Mouse (Mus musculus): ENCODE measurements around the gene Gigyf2. TPM values are rescaled to one million over a fixed set of nuclear protein-coding genes. Genes with fewer than 3 reads are reported as not detected.

Gene Gigyf2
- polyA plus RNA-seq, 1 experiment from 2014 or later: 50.0 TPM

- H3K36me3 ChIP-seq (ENCODE audit: control insufficient read depth, insufficient read depth, low read length): no peaks in the 10 kb centered on the region
- ATAC-seq (no peak), DNase-seq (ENCODE audit: low spot score) (no peak)
- WGBS: 89% methylated on average over 8 of the region's 8 CpGs
- no peak overlapping the region for H3K4me2 ChIP-seq (ENCODE audit: low read length)
- no peak overlapping the region for H3K27ac ChIP-seq (ENCODE audit: low read depth, low read length)
- H3K4me3 ChIP-seq (ENCODE audit: low read depth, low read length): no peak overlapping the region
- no peak overlapping the region for H3K9ac ChIP-seq (ENCODE audit: low read length)
- no peaks in the 10 kb centered on the region for H3K27me3 ChIP-seq (replicated peaks; ENCODE audit: control insufficient read depth, insufficient read depth, low read length)
- no peaks in the 10 kb centered on the region; the same call in 1 of the 2 replicates for H3K9me3 ChIP-seq (replicated peaks; ENCODE audit: control insufficient read depth, low read length)
- no peaks in the 10 kb centered on the region for H3K4me1 ChIP-seq (ENCODE audit: control insufficient read depth, insufficient read depth, low read length)
Measured at GRCm38 (mm10) chr1:87313843-87314570, 12.8 kb upstream of the Gigyf2 start.

- no peak overlapping the region for H3K4me2 ChIP-seq (ENCODE audit: low read length)
- H3K36me3 ChIP-seq (ENCODE audit: control insufficient read depth, insufficient read depth, low read length): no peaks in the 10 kb centered on the region
- no peaks in the 10 kb centered on the region for H3K4me1 ChIP-seq (ENCODE audit: control insufficient read depth, insufficient read depth, low read length)
- no peaks in the 10 kb centered on the region for H3K27me3 ChIP-seq (replicated peaks; ENCODE audit: control insufficient read depth, insufficient read depth, low read length)
- H3K9ac ChIP-seq (ENCODE audit: low read length): no peak overlapping the region
- 92% methylated on average over 2 of the region's 2 CpGs for WGBS
- peaks cover 7% of the 10 kb centered on the region; the same call in 1 of the 2 replicates for H3K9me3 ChIP-seq (replicated peaks; ENCODE audit: control insufficient read depth, low read length)
- no peak overlapping the region for H3K4me3 ChIP-seq (ENCODE audit: low read depth, low read length)
- DNase-seq (ENCODE audit: low spot score): no peak
- ATAC-seq: no peak
- no peak overlapping the region for H3K27ac ChIP-seq (ENCODE audit: low read depth, low read length)
Measured at GRCm38 (mm10) chr1:87315431-87315830, 11.4 kb upstream of the Gigyf2 start.

- H3K27ac ChIP-seq (ENCODE audit: low read depth, low read length): no peak overlapping the region
- H3K4me2 ChIP-seq (ENCODE audit: low read length): no peak overlapping the region
- peaks cover 9% of the 10 kb centered on the region for H3K9me3 ChIP-seq (replicated peaks; ENCODE audit: control insufficient read depth, low read length)
- H3K27me3 ChIP-seq (replicated peaks; ENCODE audit: control insufficient read depth, insufficient read depth, low read length): no peaks in the 10 kb centered on the region
- no peaks in the 10 kb centered on the region for H3K4me1 ChIP-seq (ENCODE audit: control insufficient read depth, insufficient read depth, low read length)
- H3K36me3 ChIP-seq (ENCODE audit: control insufficient read depth, insufficient read depth, low read length): no peaks in the 10 kb centered on the region
- no peak for ATAC-seq
- no peak overlapping the region for H3K9ac ChIP-seq (ENCODE audit: low read length)
- WGBS: 58% methylated on average over 2 of the region's 2 CpGs
- H3K4me3 ChIP-seq (ENCODE audit: low read depth, low read length): no peak overlapping the region
- DNase-seq (ENCODE audit: low spot score): no peak
Measured at GRCm38 (mm10) chr1:87315894-87316293, 10.9 kb upstream of the Gigyf2 start.

GRCm38 (mm10) chr1:87316672-87317071 lies 10.1 kb upstream of the Gigyf2 start:
- no peaks in the 10 kb centered on the region for H3K4me1 ChIP-seq (ENCODE audit: control insufficient read depth, insufficient read depth, low read length)
- H3K36me3 ChIP-seq (ENCODE audit: control insufficient read depth, insufficient read depth, low read length): no peaks in the 10 kb centered on the region
- DNase-seq (ENCODE audit: low spot score) (peak; percentile 61), ATAC-seq (peak; percentile 48; the same call in 1 of the 2 replicates)
- no peak overlapping the region for H3K4me2 ChIP-seq (ENCODE audit: low read length)
- WGBS: 24% methylated on average over 3 of the region's 3 CpGs
- H3K9ac ChIP-seq (ENCODE audit: low read length): no peak overlapping the region
- no peak overlapping the region for H3K27ac ChIP-seq (ENCODE audit: low read depth, low read length)
- H3K4me3 ChIP-seq (ENCODE audit: low read depth, low read length): no peak overlapping the region
- peaks cover 16% of the 10 kb centered on the region for H3K9me3 ChIP-seq (replicated peaks; ENCODE audit: control insufficient read depth, low read length)
- H3K27me3 ChIP-seq (replicated peaks; ENCODE audit: control insufficient read depth, insufficient read depth, low read length): no peaks in the 10 kb centered on the region

- WGBS: 6% methylated on average over 1 of the region's 1 CpGs
- Histone ChIP-seq H3K4me1 (ENCODE audit: control insufficient read depth, insufficient read depth, low read length) (no peaks in the 10 kb centered on the region), H3K9me3 (replicated peaks; ENCODE audit: control insufficient read depth, low read length) (peaks cover 17% of the 10 kb centered on the region), H3K36me3 (ENCODE audit: control insufficient read depth, insufficient read depth, low read length) (no peaks in the 10 kb centered on the region), H3K27me3 (replicated peaks; ENCODE audit: control insufficient read depth, insufficient read depth, low read length) (no peaks in the 10 kb centered on the region), H3K27ac (ENCODE audit: low read depth, low read length) (no peak overlapping the region), H3K4me3 (ENCODE audit: low read depth, low read length) (no peak overlapping the region), H3K9ac (ENCODE audit: low read length) (no peak overlapping the region), H3K4me2 (ENCODE audit: low read length) (no peak overlapping the region)
- no peak for DNase-seq (ENCODE audit: low spot score)
- no peak for ATAC-seq
Measured at GRCm38 (mm10) chr1:87321071-87321470, 5.7 kb upstream of the Gigyf2 start.

DNA sequence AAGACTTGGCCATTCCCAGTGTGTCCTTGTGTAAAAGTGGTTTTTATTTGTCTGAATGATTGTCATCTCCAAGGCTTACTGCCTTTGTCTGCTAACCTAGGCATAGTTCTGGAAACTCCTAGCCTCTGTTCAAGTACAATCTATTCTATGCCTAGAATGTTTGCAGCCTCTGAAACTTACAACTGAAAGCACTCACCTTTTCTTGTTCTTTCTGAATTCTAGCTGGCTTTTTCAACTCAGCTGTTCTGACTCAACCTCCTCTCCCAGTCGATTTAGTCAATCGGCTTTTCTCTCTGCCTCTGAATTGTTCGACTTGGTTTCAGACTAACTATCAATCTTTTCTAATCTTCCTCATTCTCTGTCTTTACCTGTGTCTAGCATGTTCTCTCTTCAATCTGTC lies 4.0 kb upstream of the Gigyf2 start:
- H3K4me1 ChIP-seq (ENCODE audit: control insufficient read depth, insufficient read depth, low read length): no peaks in the 10 kb centered on the region
- no peak overlapping the region for H3K4me3 ChIP-seq (ENCODE audit: low read depth, low read length)
- H3K9ac ChIP-seq (ENCODE audit: low read length): no peak overlapping the region
- DNase-seq (ENCODE audit: low spot score) (no peak), ATAC-seq (no peak)
- H3K4me2 ChIP-seq (ENCODE audit: low read length): no peak overlapping the region
- no peak overlapping the region for H3K27ac ChIP-seq (ENCODE audit: low read depth, low read length)
- peaks cover 17% of the 10 kb centered on the region for H3K9me3 ChIP-seq (replicated peaks; ENCODE audit: control insufficient read depth, low read length)
- H3K36me3 ChIP-seq (ENCODE audit: control insufficient read depth, insufficient read depth, low read length): no peaks in the 10 kb centered on the region
- WGBS: 98% methylated on average over 3 of the region's 3 CpGs
- H3K27me3 ChIP-seq (replicated peaks; ENCODE audit: control insufficient read depth, insufficient read depth, low read length): no peaks in the 10 kb centered on the region

DNA sequence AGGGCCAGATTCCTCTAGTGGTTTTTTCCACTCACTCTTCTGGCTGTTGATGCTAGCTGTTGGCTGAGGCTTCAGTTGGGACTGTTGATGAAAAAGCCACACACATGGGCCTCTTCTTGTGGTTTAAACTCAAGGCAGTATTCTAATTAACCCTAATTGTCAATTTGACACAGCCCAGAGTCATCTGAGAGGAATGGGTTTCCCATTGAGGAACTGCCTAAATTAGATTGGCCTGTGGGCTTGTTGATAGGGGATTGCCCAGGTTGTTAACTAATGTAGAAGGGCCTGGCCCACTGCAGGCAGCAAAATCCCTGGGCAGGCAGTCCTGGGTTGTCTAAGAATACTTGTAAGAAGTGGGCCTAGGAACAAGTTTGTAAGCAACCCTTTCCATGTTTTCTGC lies 2.1 kb upstream of the Gigyf2 start:
- no peaks in the 10 kb centered on the region for H3K27me3 ChIP-seq (replicated peaks; ENCODE audit: control insufficient read depth, insufficient read depth, low read length)
- no peak overlapping the region for H3K9ac ChIP-seq (ENCODE audit: low read length)
- no peak overlapping the region for H3K4me3 ChIP-seq (ENCODE audit: low read depth, low read length)
- no peak for DNase-seq (ENCODE audit: low spot score)
- ATAC-seq: no peak
- H3K36me3 ChIP-seq (ENCODE audit: control insufficient read depth, insufficient read depth, low read length): no peaks in the 10 kb centered on the region
- peaks cover 4% of the 10 kb centered on the region for H3K4me1 ChIP-seq (ENCODE audit: control insufficient read depth, insufficient read depth, low read length)
- H3K4me2 ChIP-seq (ENCODE audit: low read length): no peak overlapping the region
- no peak overlapping the region for H3K27ac ChIP-seq (ENCODE audit: low read depth, low read length)
- H3K9me3 ChIP-seq (replicated peaks; ENCODE audit: control insufficient read depth, low read length): peaks cover 17% of the 10 kb centered on the region

GRCm38 (mm10) chr1:87327165-87327861 lies 515 bp downstream of the Gigyf2 start:
- no peaks in the 10 kb centered on the region for H3K9me3 ChIP-seq (replicated peaks; ENCODE audit: control insufficient read depth, low read length)
- 0 out of 2 replicates have a peak, but pooled peaks cover 1% of the 10 kb centered on the region for H3K36me3 ChIP-seq (ENCODE audit: control insufficient read depth, insufficient read depth, low read length)
- no peaks in the 10 kb centered on the region for H3K27me3 ChIP-seq (replicated peaks; ENCODE audit: control insufficient read depth, insufficient read depth, low read length)
- peak overlapping the region; percentile 82 for H3K4me2 ChIP-seq (ENCODE audit: low read length)
- under 1% methylated on average over 39 of the region's 53 CpGs for WGBS
- H3K27ac ChIP-seq (ENCODE audit: low read depth, low read length): peak overlapping the region; percentile 86
- H3K9ac ChIP-seq (ENCODE audit: low read length): peak overlapping the region; percentile 97
- ATAC-seq: peak; percentile 77
- peaks cover 4% of the 10 kb centered on the region for H3K4me1 ChIP-seq (ENCODE audit: control insufficient read depth, insufficient read depth, low read length)
- peak; percentile 25 for DNase-seq (ENCODE audit: low spot score)
- peak overlapping the region; percentile 99 for H3K4me3 ChIP-seq (ENCODE audit: low read depth, low read length)

DNA sequence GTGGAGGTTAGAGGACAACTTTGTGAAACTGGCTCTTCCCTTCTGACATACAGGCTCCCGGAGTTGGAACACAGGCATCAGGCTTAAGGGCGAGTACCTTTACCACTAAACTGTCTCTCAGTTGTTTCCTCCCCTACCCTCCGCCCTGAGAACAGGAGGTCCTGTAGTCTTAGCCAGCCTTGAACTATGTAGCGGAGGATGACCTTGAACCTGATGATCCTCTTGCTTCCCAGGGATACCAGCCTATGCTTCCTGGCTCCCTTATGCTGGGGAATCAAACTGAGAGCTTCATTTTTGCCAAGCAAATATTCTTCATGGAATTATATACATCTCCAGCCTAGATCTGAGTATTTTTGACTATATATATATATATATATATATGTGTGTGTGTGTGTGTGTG lies 5.0 kb downstream of the Gigyf2 start:
- no peak for ATAC-seq
- H3K4me3 ChIP-seq (ENCODE audit: low read depth, low read length): no peak overlapping the region

More for the DNA sequence above, 5.0 kb downstream of the Gigyf2 start:
- peaks cover 4% of the 10 kb centered on the region for H3K4me1 ChIP-seq (ENCODE audit: control insufficient read depth, insufficient read depth, low read length)
- H3K9ac ChIP-seq (ENCODE audit: low read length): no peak overlapping the region
- no peak for DNase-seq (ENCODE audit: low spot score)
- H3K9me3 ChIP-seq (replicated peaks; ENCODE audit: control insufficient read depth, low read length): no peaks in the 10 kb centered on the region
- no peaks in the 10 kb centered on the region for H3K27me3 ChIP-seq (replicated peaks; ENCODE audit: control insufficient read depth, insufficient read depth, low read length)
- peaks cover 26% of the 10 kb centered on the region for H3K36me3 ChIP-seq (ENCODE audit: control insufficient read depth, insufficient read depth, low read length)
- no peak overlapping the region for H3K27ac ChIP-seq (ENCODE audit: low read depth, low read length)
- WGBS: 94% methylated on average over 4 of the region's 4 CpGs
- H3K4me2 ChIP-seq (ENCODE audit: low read length): no peak overlapping the region
